Mouse (Mus musculus) midbrain, embryonic 15.5 days (tissue): ENCODE measurements around the gene Thsd4. TPM values are rescaled to one million over a fixed set of nuclear protein-coding genes. Genes with fewer than 3 reads are reported as not detected.

Source experiments
- ATAC-seq: fragments of 200-750 bp; cut with Nextera tagmentation; replicated peaks from 2 replicates; pipeline ENCODE4 v1.8.0; 2017; ENCODE audit warnings: moderate TSS enrichment
- H3K27ac ChIP-seq: fragments of 300-500 bp; sonication (generic); 2 replicates; pipeline ENCODE4 v1.5.1; 2015; ENCODE audit warnings: mild to moderate bottlenecking, inconsistent platforms
- H3K27me3 ChIP-seq: fragments of 300-500 bp; sonication (generic); replicated peaks from 2 replicates; pipeline ENCODE4 v1.6.1; 2015; ENCODE audit warnings: inconsistent platforms
- H3K36me3 ChIP-seq: fragments of 300-500 bp; sonication (generic); replicated peaks from 2 replicates; pipeline ENCODE4 v1.6.1; 2015; ENCODE audit warnings: inconsistent platforms
- H3K4me1 ChIP-seq: fragments of 300-500 bp; sonication (generic); 2 replicates; pipeline ENCODE4 v1.6.1; 2015; ENCODE audit warnings: inconsistent platforms
- H3K4me2 ChIP-seq: fragments of 300-500 bp; sonication (generic); 2 replicates; pipeline ENCODE4 v1.6.1; 2015; ENCODE audit warnings: inconsistent platforms, mild to moderate bottlenecking, moderate library complexity
- H3K4me3 ChIP-seq: fragments of 300-500 bp; sonication (generic); 2 replicates; pipeline ENCODE4 v1.5.1; 2015; ENCODE audit warnings: mild to moderate bottlenecking, inconsistent platforms
- H3K9ac ChIP-seq: fragments of 300-500 bp; sonication (generic); 2 replicates; pipeline ENCODE4 v1.6.1; 2015; ENCODE audit warnings: mild to moderate bottlenecking, inconsistent platforms
- H3K9me3 ChIP-seq: fragments of 300-500 bp; sonication (generic); 2 replicates; pipeline ENCODE4 v1.6.1; 2016; ENCODE audit warnings: inconsistent platforms
- WGBS: fragments of 180-500 bp; shearing (Covaris S2); methylation state at CpG from one replicate; pipeline ENCODE4 v1.1.7; 2015; ENCODE audit warnings: mixed read lengths; 5-methylcytosine and 5-hydroxymethylcytosine counted together
- polyA plus RNA-seq: library from polyadenylated mRNA; unstranded; fragments of >200 nt; fragmentation: Nextera tagmentation; extraction: Ambion mirVana; gene quantifications from 2 replicates; pipeline ENCODE4 v1.2.1, GENCODE M21; 2015

The Thsd4 gene
- polyA plus RNA-seq, 1 experiment from 2014 or later = 6.4 TPM

- 86% methylated on average over 4 of the region's 4 CpGs for WGBS
- H3K9ac ChIP-seq = no peak overlapping the region
- H3K36me3 ChIP-seq = no peaks in the 10 kb centered on the region
- H3K9me3 ChIP-seq = no peaks in the 10 kb centered on the region
- H3K27ac ChIP-seq = no peak overlapping the region
- no peaks in the 10 kb centered on the region for H3K4me1 ChIP-seq
- H3K4me3 ChIP-seq = no peak overlapping the region
- no peak overlapping the region for H3K4me2 ChIP-seq
- ATAC-seq = no peak
- no peaks in the 10 kb centered on the region for H3K27me3 ChIP-seq
Measured at GRCm38 (mm10) chr9:60352351-60352750, 169.5 kb downstream of the Thsd4 start.

- Histone ChIP-seq H3K4me2 (no peak overlapping the region), H3K36me3 (no peaks in the 10 kb centered on the region), H3K9me3 (no peaks in the 10 kb centered on the region), H3K9ac (no peak overlapping the region), H3K27ac (no peak overlapping the region), H3K27me3 (no peaks in the 10 kb centered on the region), H3K4me3 (no peak overlapping the region), H3K4me1 (no peaks in the 10 kb centered on the region)
- no peak for ATAC-seq
- WGBS = 88% methylated on average over 6 of the region's 6 CpGs
Measured at GRCm38 (mm10) chr9:60351153-60351552, 170.7 kb downstream of the Thsd4 start.

- Histone ChIP-seq H3K4me3 (no peak overlapping the region), H3K4me1 (no peaks in the 10 kb centered on the region), H3K9ac (no peak overlapping the region), H3K36me3 (no peaks in the 10 kb centered on the region), H3K27me3 (no peaks in the 10 kb centered on the region), H3K9me3 (no peaks in the 10 kb centered on the region), H3K4me2 (no peak overlapping the region), H3K27ac (no peak overlapping the region)
- 76% methylated on average over 5 of the region's 5 CpGs for WGBS
- ATAC-seq = no peak
Measured at GRCm38 (mm10) chr9:60336147-60336546, 185.7 kb downstream of the Thsd4 start.

GRCm38 (mm10) chr9:60335455-60335854 is 186.4 kb downstream of the Thsd4 start:
- no peak overlapping the region for H3K4me2 ChIP-seq
- H3K4me3 ChIP-seq = no peak overlapping the region
- no peaks in the 10 kb centered on the region for H3K4me1 ChIP-seq
- no peaks in the 10 kb centered on the region for H3K9me3 ChIP-seq
- no peaks in the 10 kb centered on the region for H3K36me3 ChIP-seq
- H3K9ac ChIP-seq = no peak overlapping the region
- H3K27me3 ChIP-seq = no peaks in the 10 kb centered on the region
- no peak for ATAC-seq
- H3K27ac ChIP-seq = no peak overlapping the region
- 92% methylated on average over 6 of the region's 6 CpGs for WGBS

- Histone ChIP-seq H3K4me3 (no peak overlapping the region), H3K27me3 (no peaks in the 10 kb centered on the region), H3K36me3 (no peaks in the 10 kb centered on the region), H3K4me1 (no peaks in the 10 kb centered on the region), H3K27ac (no peak overlapping the region), H3K9ac (no peak overlapping the region), H3K9me3 (no peaks in the 10 kb centered on the region), H3K4me2 (no peak overlapping the region)
- WGBS = 78% methylated on average over 4 of the region's 4 CpGs
- no peak for ATAC-seq
Measured at GRCm38 (mm10) chr9:60329911-60330310, 191.9 kb downstream of the Thsd4 start.

GRCm38 (mm10) chr9:60324716-60325115 is 197.1 kb downstream of the Thsd4 start:
- H3K36me3 ChIP-seq = no peaks in the 10 kb centered on the region
- no peaks in the 10 kb centered on the region for H3K27me3 ChIP-seq
- H3K9ac ChIP-seq = no peak overlapping the region
- no peak overlapping the region for H3K4me2 ChIP-seq
- ATAC-seq = no peak
- WGBS = 94% methylated on average over 2 of the region's 2 CpGs
- no peaks in the 10 kb centered on the region for H3K4me1 ChIP-seq
- H3K4me3 ChIP-seq = no peak overlapping the region
- no peaks in the 10 kb centered on the region for H3K9me3 ChIP-seq
- no peak overlapping the region for H3K27ac ChIP-seq

GRCm38 (mm10) chr9:60323435-60323834 is 198.4 kb downstream of the Thsd4 start:
- no peaks in the 10 kb centered on the region for H3K9me3 ChIP-seq
- no peaks in the 10 kb centered on the region for H3K27me3 ChIP-seq
- 97% methylated on average over 6 of the region's 6 CpGs for WGBS
- no peaks in the 10 kb centered on the region for H3K4me1 ChIP-seq
- no peak overlapping the region for H3K27ac ChIP-seq
- no peaks in the 10 kb centered on the region for H3K36me3 ChIP-seq
- no peak overlapping the region for H3K9ac ChIP-seq
- no peak overlapping the region for H3K4me3 ChIP-seq
- no peak for ATAC-seq
- no peak overlapping the region for H3K4me2 ChIP-seq

- no peak overlapping the region for H3K9ac ChIP-seq
- peaks cover 4% of the 10 kb centered on the region; the same call in 1 of the 2 replicates for H3K4me1 ChIP-seq
- no peaks in the 10 kb centered on the region for H3K36me3 ChIP-seq
- H3K27me3 ChIP-seq = no peaks in the 10 kb centered on the region
- WGBS = 93% methylated on average over 8 of the region's 8 CpGs
- no peak overlapping the region for H3K4me3 ChIP-seq
- no peak overlapping the region for H3K27ac ChIP-seq
- H3K4me2 ChIP-seq = no peak overlapping the region
- H3K9me3 ChIP-seq = no peaks in the 10 kb centered on the region
- no peak for ATAC-seq
Measured at GRCm38 (mm10) chr9:60317291-60317690, 204.6 kb downstream of the Thsd4 start.

- Histone ChIP-seq H3K9ac (no peak overlapping the region), H3K4me2 (no peak overlapping the region), H3K27me3 (no peaks in the 10 kb centered on the region), H3K4me1 (peaks cover 10% of the 10 kb centered on the region), H3K9me3 (no peaks in the 10 kb centered on the region), H3K36me3 (no peaks in the 10 kb centered on the region), H3K27ac (no peak overlapping the region), H3K4me3 (no peak overlapping the region)
- no peak for ATAC-seq
- WGBS = 88% methylated on average over 5 of the region's 5 CpGs
Measured at GRCm38 (mm10) chr9:60316510-60316909, 205.3 kb downstream of the Thsd4 start.

GRCm38 (mm10) chr9:60315533-60315932 is 206.3 kb downstream of the Thsd4 start:
- H3K9me3 ChIP-seq = no peaks in the 10 kb centered on the region
- H3K4me2 ChIP-seq = no peak overlapping the region
- H3K27me3 ChIP-seq = no peaks in the 10 kb centered on the region
- no peak overlapping the region for H3K9ac ChIP-seq
- peaks cover 18% of the 10 kb centered on the region for H3K4me1 ChIP-seq
- no peak overlapping the region for H3K4me3 ChIP-seq
- H3K36me3 ChIP-seq = no peaks in the 10 kb centered on the region
- 81% methylated on average over 5 of the region's 5 CpGs for WGBS
- H3K27ac ChIP-seq = no peak overlapping the region
- no peak for ATAC-seq

- H3K9me3 ChIP-seq = no peaks in the 10 kb centered on the region
- no peaks in the 10 kb centered on the region for H3K36me3 ChIP-seq
- H3K27me3 ChIP-seq = no peaks in the 10 kb centered on the region
- WGBS = 50% methylated on average over 6 of the region's 6 CpGs
- H3K9ac ChIP-seq = no peak overlapping the region
- ATAC-seq = no peak
- no peak overlapping the region for H3K27ac ChIP-seq
- peaks cover 28% of the 10 kb centered on the region for H3K4me1 ChIP-seq
- H3K4me2 ChIP-seq = no peak overlapping the region
- no peak overlapping the region for H3K4me3 ChIP-seq
Measured at GRCm38 (mm10) chr9:60313661-60314060, 208.2 kb downstream of the Thsd4 start.

GRCm38 (mm10) chr9:60312670-60313069 is 209.2 kb downstream of the Thsd4 start:
- Histone ChIP-seq H3K9ac (no peak overlapping the region), H3K4me2 (no peak overlapping the region), H3K27ac (no peak overlapping the region), H3K4me1 (peaks cover 28% of the 10 kb centered on the region), H3K4me3 (no peak overlapping the region), H3K9me3 (no peaks in the 10 kb centered on the region), H3K27me3 (no peaks in the 10 kb centered on the region), H3K36me3 (no peaks in the 10 kb centered on the region)
- no peak for ATAC-seq
- 74% methylated on average over 7 of the region's 7 CpGs for WGBS

GRCm38 (mm10) chr9:60311594-60312128 is 210.2 kb downstream of the Thsd4 start:
- no peaks in the 10 kb centered on the region for H3K27me3 ChIP-seq
- WGBS = 49% methylated on average over 10 of the region's 10 CpGs
- H3K9me3 ChIP-seq = no peaks in the 10 kb centered on the region
- no peak overlapping the region for H3K4me3 ChIP-seq
- H3K9ac ChIP-seq = no peak overlapping the region
- no peak overlapping the region for H3K27ac ChIP-seq
- ATAC-seq = peak; percentile 66
- H3K36me3 ChIP-seq = no peaks in the 10 kb centered on the region
- H3K4me2 ChIP-seq = no peak overlapping the region
- peaks cover 28% of the 10 kb centered on the region for H3K4me1 ChIP-seq
